Mouse (Mus musculus) MEL (cell line): ENCODE data around the gene Atf2. TPM values are rescaled to one million over a fixed set of nuclear protein-coding genes. Genes with fewer than 3 reads are reported as not detected.

ENCODE experiments used
- DNase-seq: peaks from one replicate; pipeline ENCODE4 v3.0.0; 2011; ENCODE audit warnings: low read depth, low spot score
- H3K27ac ChIP-seq: 2 replicates; pipeline ENCODE4 v1.5.1; 2012; ENCODE audit warnings: low read depth, mild to moderate bottlenecking, control low read depth, low read length, moderate library complexity; ENCODE audit not compliant: control insufficient read depth
- H3K27me3 ChIP-seq, 2 experiments: fragments of 150-350 bp in 1 of 2; sonication (generic) in 1 of 2; 2 replicates each; pipeline ENCODE4 v1.6.1; 2012; ENCODE audit warnings: low read length in 2 of 2, mild to moderate bottlenecking in 2 of 2, improper control_type of control experiment in 1 of 2, moderate library complexity in 1 of 2; ENCODE audit not compliant: insufficient read depth in 2 of 2, control insufficient read depth in 1 of 2
- H3K36me3 ChIP-seq, 2 experiments: 2 replicates each; pipeline ENCODE4 v1.6.1; 2012 to 2014; ENCODE audit warnings: low read length in 2 of 2, improper control_type of control experiment in 1 of 2, inconsistent platforms in 1 of 2, mild to moderate bottlenecking in 1 of 2; ENCODE audit not compliant: insufficient read depth in 2 of 2, control insufficient read depth in 1 of 2
- H3K4me1 ChIP-seq, 2 experiments: fragments of 150-350 bp in 1 of 2; sonication (generic) in 1 of 2; 2 replicates each; pipeline ENCODE4 v1.6.1; 2012; ENCODE audit warnings: low read length in 2 of 2, improper control_type of control experiment in 1 of 2, mild to moderate bottlenecking in 1 of 2; ENCODE audit not compliant: insufficient read depth in 2 of 2, control insufficient read depth in 1 of 2
- H3K4me3 ChIP-seq, 2 experiments: fragments of 150-350 bp in 1 of 2; sonication (generic) in 1 of 2; 2 replicates each; pipeline ENCODE4 v1.5.1; 2012; ENCODE audit warnings: low read depth in 2 of 2, low read length in 2 of 2, mild to moderate bottlenecking in 2 of 2, moderate library complexity in 2 of 2, control low read depth in 1 of 2, improper control_type of control experiment in 1 of 2; ENCODE audit not compliant: control insufficient read depth in 1 of 2, insufficient read depth in 1 of 2
- H3K79me2 ChIP-seq: 2 replicates; pipeline ENCODE4 v1.6.1; 2012; ENCODE audit warnings: mild to moderate bottlenecking, low read length, moderate library complexity; ENCODE audit not compliant: control insufficient read depth, poor library complexity, insufficient read depth
- H3K9ac ChIP-seq: 2 replicates; pipeline ENCODE4 v1.6.1; 2012; ENCODE audit warnings: low read depth, mild to moderate bottlenecking, control low read depth, low read length, moderate library complexity; ENCODE audit not compliant: control insufficient read depth, poor library complexity, severe bottlenecking
- H3K9me3 ChIP-seq: fragments of 150-350 bp; sonication (generic); replicated peaks from 2 replicates; pipeline ENCODE4 v1.6.1; 2012; ENCODE audit warnings: mild to moderate bottlenecking, low read length, improper control_type of control experiment, moderate library complexity; ENCODE audit not compliant: insufficient read depth
- CHD2 ChIP-seq: IDR thresholded peaks from 2 replicates; pipeline ENCODE4 v1.6.1; 2011; ENCODE audit warnings: low read length, improper control_type of control experiment
- E2F4 ChIP-seq: IDR thresholded peaks from 2 replicates; pipeline ENCODE4 v1.6.1; 2011; ENCODE audit warnings: low read depth, low read length, improper control_type of control experiment, borderline replicate concordance
- EP300 ChIP-seq, 2 experiments: IDR thresholded peaks; 2 replicates each; pipeline ENCODE4 v1.6.1; 2011; ENCODE audit warnings: improper control_type of control experiment in 2 of 2, low read length in 2 of 2, low read depth in 1 of 2, mild to moderate bottlenecking in 1 of 2
- ETS1 ChIP-seq: IDR thresholded peaks from 2 replicates; pipeline ENCODE4 v1.6.1; 2012; ENCODE audit warnings: low read depth, mild to moderate bottlenecking, inconsistent platforms, low read length, improper control_type of control experiment, moderate library complexity
- JUND ChIP-seq: IDR thresholded peaks from 2 replicates; pipeline ENCODE4 v1.6.1; 2011; ENCODE audit warnings: low read depth, mild to moderate bottlenecking, improper control_type of control experiment, low read length
- KAT2A ChIP-seq: conservative IDR thresholded peaks from 2 replicates; pipeline ENCODE4 v1.6.1; 2012; ENCODE audit warnings: low read depth, low read length, improper control_type of control experiment, inconsistent platforms
- MAFK ChIP-seq: IDR thresholded peaks from 2 replicates; pipeline ENCODE4 v1.6.1; 2011; ENCODE audit warnings: low read depth, mild to moderate bottlenecking, low read length, improper control_type of control experiment, borderline replicate concordance
- MAX ChIP-seq: IDR thresholded peaks from 2 replicates; pipeline ENCODE4 v1.6.1; 2011; ENCODE audit warnings: low read length, improper control_type of control experiment
- MAZ ChIP-seq: IDR thresholded peaks from 2 replicates; pipeline ENCODE4 v1.6.1; 2012; ENCODE audit warnings: low read depth, mild to moderate bottlenecking, inconsistent platforms, low read length, improper control_type of control experiment
- MEF2A ChIP-seq: IDR thresholded peaks from 2 replicates; pipeline ENCODE4 v1.6.1; 2014; ENCODE audit warnings: low read depth, mild to moderate bottlenecking, inconsistent platforms, low read length, improper control_type of control experiment; ENCODE audit not compliant: poor library complexity, insufficient replicate concordance, severe bottlenecking; ENCODE audit errors: extremely low read depth
- MYB ChIP-seq: IDR thresholded peaks from 2 replicates; pipeline ENCODE4 v1.6.1; 2011; ENCODE audit warnings: mild to moderate bottlenecking, low read depth, low read length, improper control_type of control experiment
- MYC ChIP-seq: IDR thresholded peaks from 2 replicates; pipeline ENCODE4 v1.6.1; 2011; ENCODE audit warnings: low read depth, mild to moderate bottlenecking, low read length, improper control_type of control experiment, moderate library complexity
- NELFE ChIP-seq: IDR thresholded peaks from 2 replicates; pipeline ENCODE4 v1.6.1; 2011; ENCODE audit warnings: low read depth, low read length, improper control_type of control experiment
- POLR2AphosphoS2 ChIP-seq: IDR thresholded peaks from 2 replicates; pipeline ENCODE4 v1.6.1; 2011; ENCODE audit warnings: low read length, improper control_type of control experiment
- POLR2AphosphoS5 ChIP-seq: IDR thresholded peaks from 2 replicates; pipeline ENCODE4 v1.6.1; 2012; ENCODE audit warnings: low read depth, borderline replicate concordance, mild to moderate bottlenecking, inconsistent platforms, low read length, moderate library complexity, mixed read lengths
- RAD21 ChIP-seq: IDR thresholded peaks from 2 replicates; pipeline ENCODE4 v1.6.1; 2011; ENCODE audit warnings: mild to moderate bottlenecking, low read depth, low read length, improper control_type of control experiment
- SIN3A ChIP-seq: IDR thresholded peaks from 2 replicates; pipeline ENCODE4 v1.6.1; 2012; ENCODE audit warnings: low read length, improper control_type of control experiment, inconsistent platforms
- TBP ChIP-seq: IDR thresholded peaks from 2 replicates; pipeline ENCODE4 v1.8.0; 2011; ENCODE audit warnings: low read depth, low read length, improper control_type of control experiment
- TCF12 ChIP-seq: IDR thresholded peaks from 2 replicates; pipeline ENCODE4 v1.6.1; 2014; ENCODE audit warnings: low read depth, mild to moderate bottlenecking, inconsistent platforms, low read length, improper control_type of control experiment, moderate library complexity
- UBTF ChIP-seq: IDR thresholded peaks from 2 replicates; pipeline ENCODE4 v1.6.1; 2012; ENCODE audit warnings: low read depth, mild to moderate bottlenecking, inconsistent platforms, low read length, improper control_type of control experiment, moderate library complexity, borderline replicate concordance; ENCODE audit not compliant: insufficient read depth
- USF2 ChIP-seq, 2 experiments: IDR thresholded peaks; 2 replicates each; pipeline ENCODE4 v1.6.1; 2011 to 2012; ENCODE audit warnings: improper control_type of control experiment in 2 of 2, low read length in 2 of 2, borderline replicate concordance in 1 of 2, inconsistent platforms in 1 of 2, low read depth in 1 of 2, mild to moderate bottlenecking in 1 of 2; ENCODE audit not compliant: insufficient read depth in 1 of 2
- polyA plus RNA-seq, 2 experiments: library from polyadenylated mRNA; stranded (reverse) in 1 of 2; unstranded in 1 of 2; fragments of >175 nt in 1 of 2; fragments of >200 nt in 1 of 2; gene quantifications; 2 replicates each; pipeline versions ENCODE4 v1.2.1 to v1.2.4; 2012; ENCODE audit warnings: low replicate concordance in 2 of 2, low read depth in 1 of 2; ENCODE audit not compliant: insufficient read length in 2 of 2, insufficient read depth in 1 of 2, missing spikeins in 1 of 2
- total RNA-seq: library from RNA; depleted of rRNA; stranded (reverse); fragments of 300-350 nt; gene quantifications from 2 replicates; pipeline ENCODE4 v1.2.3, GENCODE M21; 2012

Atf2 gene
- total and polyA plus RNA-seq, 3 experiments, result 16.8 to 82.3 (median 36.7) TPM

DNA sequence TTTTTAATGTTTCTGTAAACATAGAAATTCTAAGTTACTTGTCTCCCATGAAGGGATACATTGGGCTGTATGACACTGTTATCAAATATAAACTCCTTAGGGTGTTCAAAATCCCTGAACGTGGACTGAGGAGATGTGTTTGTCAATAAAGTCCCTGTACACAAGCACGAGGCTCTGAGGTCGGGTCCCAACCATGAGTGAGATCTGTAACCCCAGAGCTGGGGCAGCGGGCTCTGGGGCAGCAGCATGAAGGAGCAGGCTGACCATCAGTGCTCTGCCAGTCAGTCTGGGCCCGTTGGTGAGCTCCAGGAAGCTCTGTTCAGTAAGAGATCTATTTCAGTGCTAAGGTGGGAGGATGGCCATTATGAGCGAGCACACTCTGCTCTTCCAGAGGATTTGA is 104.0 kb downstream of the Atf2 start:
- Histone ChIP-seq H3K36me3 (peaks cover 0 to 7% of the 10 kb centered on the region in 2 experiments; a peak in 2 of 4 replicates), H3K9ac (no peak overlapping the region), H3K9me3 (no peaks in the 10 kb centered on the region), H3K4me1 (peaks cover 0 to 9% of the 10 kb centered on the region in 2 experiments; a peak in 3 of 4 replicates), H3K79me2 (no peaks in the 10 kb centered on the region), H3K27me3 (no peaks in the 10 kb centered on the region; a peak in 1 of 4 replicates), H3K27ac (no peak overlapping the region), H3K4me3 (no peak overlapping the region)
- no peak for DNase-seq
- no peak for TF ChIP-seq MEF2A

- H3K79me2 ChIP-seq, result no peaks in the 10 kb centered on the region
- H3K9ac ChIP-seq, result no peak overlapping the region
- H3K27ac ChIP-seq, result no peak overlapping the region
- H3K4me3 ChIP-seq, result no peak overlapping the region
- no peaks in the 10 kb centered on the region for H3K9me3 ChIP-seq
- H3K4me1 ChIP-seq, result peaks cover 4 to 13% of the 10 kb centered on the region in 2 experiments; a peak in 3 of 4 replicates
- peaks cover 0 to 8% of the 10 kb centered on the region in 2 experiments; a peak in 2 of 4 replicates for H3K36me3 ChIP-seq
- H3K27me3 ChIP-seq, result peaks cover 0 to under 1% of the 10 kb centered on the region in 2 experiments; a peak in 1 of 4 replicates
- TF ChIP-seq UBTF, result no peak
- 0 out of 2 replicates have a peak, but pooled peaks have one; percentile 29 for TF ChIP-seq MAX
- TF ChIP-seq USF2 (IDR thresholded peaks at IDR 0.05; ENCODE audit: borderline replicate concordance in 1 of 2, insufficient read depth in 1 of 2, low read depth in 1 of 2, low read length in 2 of 2), result no peak
- TF ChIP-seq, all 39 proteins: peak for 1
- DNase-seq, result peak; percentile 38
Observed at GRCm38 (mm10) chr2:73782371-73782905, 110.0 kb downstream of the Atf2 start.

GRCm38 (mm10) chr2:73780321-73781010 is 112.0 kb downstream of the Atf2 start:
- DNase-seq, result no peak
- Histone ChIP-seq H3K27ac (no peak overlapping the region), H3K79me2 (no peaks in the 10 kb centered on the region), H3K9me3 (no peaks in the 10 kb centered on the region), H3K9ac (no peak overlapping the region), H3K36me3 (peaks cover 0 to 11% of the 10 kb centered on the region in 2 experiments; a peak in 2 of 4 replicates), H3K4me3 (no peak overlapping the region), H3K4me1 (peaks cover 8 to 17% of the 10 kb centered on the region in 2 experiments; a peak in 3 of 4 replicates), H3K27me3 (peaks cover 2 to 5% of the 10 kb centered on the region in 2 experiments; a peak in 1 of 4 replicates)
- TF ChIP-seq EP300 (IDR thresholded peaks at IDR 0.05; ENCODE audit: low read depth in 1 of 2, low read length in 2 of 2) (no peak), E2F4 (no peak), NELFE (no peak), MEF2A (no peak), CHD2 (no peak), JUND (no peak), RAD21 (no peak), ETS1 (no peak), KAT2A (no peak), MAFK (no peak), USF2 (IDR thresholded peaks at IDR 0.05; ENCODE audit: borderline replicate concordance in 1 of 2, insufficient read depth in 1 of 2, low read depth in 1 of 2, low read length in 2 of 2) (no peak), MAZ (no peak), POLR2AphosphoS2 (no peak), TBP (no peak), SIN3A (no peak), POLR2AphosphoS5 (no peak), MYB (no peak), TCF12 (no peak), MYC (no peak)
